Mouse (Mus musculus) bone marrow macrophage, adult 2 months (primary cell): Measurements from ENCODE around the gene Chaf1a. TPM values are rescaled to one million over a fixed set of nuclear protein-coding genes. Genes with fewer than 3 reads are reported as not detected.

ENCODE experiments used
- H3K27ac ChIP-seq: 2 replicates; pipeline ENCODE4 v1.5.1; 2012; ENCODE audit warnings: low read depth, low read length; ENCODE audit not compliant: insufficient read depth
- H3K4me1 ChIP-seq: 2 replicates; pipeline ENCODE4 v1.6.1; 2012; ENCODE audit warnings: low read length; ENCODE audit not compliant: control insufficient read depth, insufficient read depth
- H3K4me3 ChIP-seq: 2 replicates; pipeline ENCODE4 v1.5.1; 2012; ENCODE audit warnings: mild to moderate bottlenecking, low read length, moderate library complexity; ENCODE audit not compliant: insufficient read depth
- CTCF ChIP-seq: IDR thresholded peaks from 2 replicates; pipeline ENCODE4 v1.5.1; 2012; ENCODE audit warnings: low read depth, mild to moderate bottlenecking, low read length, moderate library complexity
- POLR2A ChIP-seq: IDR thresholded peaks from 2 replicates; pipeline ENCODE4 v1.6.1; 2012; ENCODE audit warnings: mild to moderate bottlenecking, low read depth, low read length, borderline replicate concordance
- polyA plus RNA-seq: library from polyadenylated mRNA; stranded (reverse); fragments of >200 nt; gene quantifications from 2 replicates; pipeline ENCODE4 v1.2.4, GENCODE M21; 2012; ENCODE audit not compliant: missing spikeins, insufficient read depth, insufficient read length

The Chaf1a gene
- polyA plus RNA-seq, 1 experiment, result 14.1 TPM

DNA sequence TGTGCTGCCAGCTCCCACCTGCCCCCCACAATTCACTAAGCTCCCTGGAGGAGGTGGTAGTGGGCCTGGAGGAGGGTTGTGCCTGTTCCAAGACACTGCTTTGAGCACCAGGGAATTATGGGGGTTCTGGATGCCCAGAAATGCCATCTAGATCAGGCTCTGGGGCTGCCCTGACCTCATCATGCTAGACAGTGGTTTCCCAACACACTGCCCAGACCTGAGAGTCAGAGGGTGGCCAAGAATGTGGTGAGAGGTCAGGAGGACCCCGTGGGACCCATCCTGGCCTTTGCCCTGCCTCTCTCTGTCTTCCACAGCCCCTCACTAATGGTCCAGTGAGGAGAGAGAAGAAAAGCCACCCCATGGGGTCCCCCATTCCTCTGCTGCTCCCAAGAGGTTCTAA is 70.8 kb downstream of the Chaf1a start:
- Histone ChIP-seq H3K27ac (no peak overlapping the region), H3K4me3 (no peak overlapping the region), H3K4me1 (no peaks in the 10 kb centered on the region)
- TF ChIP-seq POLR2A, result no peak

DNA sequence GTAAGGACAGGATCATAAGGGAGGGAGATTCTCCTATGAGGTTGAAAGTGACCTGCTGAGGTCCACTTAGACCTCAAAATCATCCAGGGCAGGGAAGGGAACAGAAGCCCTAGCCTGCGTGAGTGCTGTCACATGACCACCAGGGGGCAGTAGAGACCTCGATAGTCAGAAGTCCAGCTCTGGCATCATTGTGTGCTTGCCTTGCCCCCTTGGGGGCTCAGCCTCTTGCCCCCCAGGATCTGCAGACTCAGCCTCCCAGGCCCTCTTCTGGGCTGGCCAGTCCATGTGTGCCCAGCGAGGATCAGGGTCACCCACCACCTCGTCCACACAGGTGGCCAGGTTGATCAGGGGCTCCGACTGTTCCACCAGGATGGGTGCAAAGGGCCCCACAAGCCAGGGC is 71.6 kb downstream of the Chaf1a start:
- no peak overlapping the region for H3K27ac ChIP-seq
- H3K4me3 ChIP-seq, result no peak overlapping the region
- no peaks in the 10 kb centered on the region for H3K4me1 ChIP-seq
- TF ChIP-seq POLR2A (no peak), CTCF (peak; percentile 91)

DNA sequence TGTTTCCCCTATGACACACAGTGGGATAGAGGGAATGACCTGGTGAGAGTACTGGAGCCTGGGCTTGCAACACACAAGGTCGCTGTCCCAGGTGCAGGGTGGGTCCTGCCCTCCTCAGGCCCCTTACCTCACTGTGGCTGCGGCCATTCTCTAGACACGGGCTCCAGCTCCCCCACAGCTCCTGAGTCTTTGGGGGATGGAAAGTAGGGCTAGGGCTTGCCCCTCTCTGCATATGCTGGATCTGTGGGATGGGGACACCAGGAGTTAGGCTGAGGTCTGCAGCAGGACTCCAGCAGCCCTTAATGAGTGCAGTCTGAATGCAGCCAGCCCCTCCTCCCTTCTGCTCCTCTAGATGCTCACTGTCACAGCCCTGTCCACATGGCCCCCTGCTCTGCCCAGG is 72.5 kb downstream of the Chaf1a start:
- H3K4me1 ChIP-seq, result no peaks in the 10 kb centered on the region
- H3K4me3 ChIP-seq, result no peak overlapping the region
- no peak for TF ChIP-seq CTCF
- no peak for TF ChIP-seq POLR2A
- no peak overlapping the region for H3K27ac ChIP-seq

DNA sequence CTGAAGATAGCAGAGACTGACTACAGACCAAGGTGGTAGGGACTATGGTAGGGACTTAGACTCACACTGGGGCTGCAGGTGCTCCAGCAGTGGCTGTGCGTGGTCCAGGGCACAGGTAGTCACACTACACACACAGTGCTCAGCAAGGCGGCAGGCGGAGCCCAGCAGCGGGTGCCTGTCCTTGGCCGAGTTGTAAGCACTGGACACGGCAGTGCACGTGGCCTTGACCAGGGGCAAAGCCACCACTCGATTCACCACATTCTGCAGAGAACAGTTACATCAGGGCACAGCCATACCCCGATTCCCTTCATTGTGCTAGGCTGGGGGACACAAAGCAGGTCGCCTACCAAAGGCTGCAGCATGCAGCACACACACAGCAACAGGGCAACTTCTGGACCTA is 76.0 kb downstream of the Chaf1a start:
- Histone ChIP-seq H3K4me3 (no peak overlapping the region), H3K27ac (no peak overlapping the region), H3K4me1 (peaks cover 3% of the 10 kb centered on the region)
- TF ChIP-seq CTCF (no peak), POLR2A (no peak)

DNA sequence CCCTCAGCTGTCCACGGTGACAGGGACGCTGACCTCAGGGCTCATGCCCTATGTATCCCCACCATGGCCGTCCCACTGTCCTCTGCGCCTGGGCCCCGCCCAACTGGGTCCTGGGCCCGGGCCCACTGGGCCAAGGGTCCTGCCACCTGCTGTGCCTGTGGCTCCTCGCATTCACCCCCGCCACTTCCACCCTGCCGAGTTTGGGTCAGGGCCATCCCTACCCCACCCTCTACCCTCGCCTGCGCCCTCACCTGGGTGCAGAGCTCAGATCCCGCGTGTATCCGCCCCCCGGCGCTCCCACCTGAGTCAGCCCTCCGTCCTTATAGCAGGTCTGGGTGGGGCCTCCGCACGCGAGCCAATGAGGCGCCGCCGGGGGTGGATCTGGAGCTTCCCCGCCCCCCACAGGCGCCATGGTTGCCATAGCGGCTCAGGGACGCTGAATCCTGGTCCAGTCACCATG is 77.0 kb downstream of the Chaf1a start, which contains the start of gene Plin5:
Gene Plin5 (minus strand): TSS at position 346 of the 460 bp plus-strand sequence.
- TF ChIP-seq CTCF, result no peak
- Histone ChIP-seq H3K4me3 (peak within 1 kb of the TSS; percentile 41), H3K4me1 (peaks cover 4% of the 10 kb centered on the region), H3K27ac (no peak within 1 kb of the TSS)

- peaks cover 4% of the 10 kb centered on the region for H3K4me1 ChIP-seq
- no peak for TF ChIP-seq POLR2A
- 0 out of 2 replicates have a peak, but pooled peaks have one; percentile 21 for TF ChIP-seq CTCF
- H3K4me3 ChIP-seq, result peak overlapping the region; percentile 27
- H3K27ac ChIP-seq, result no peak overlapping the region
These were observed 79.2 kb downstream of the Chaf1a start for GRCm38 (mm10) chr17:56119431-56119830.

GRCm38 (mm10) chr17:56119981-56120880 is 80.0 kb downstream of the Chaf1a start:
- H3K4me1 ChIP-seq, result peaks cover 4% of the 10 kb centered on the region
- no peak for TF ChIP-seq POLR2A
- TF ChIP-seq CTCF, result no peak
- peak overlapping the region; percentile 27 for H3K4me3 ChIP-seq
- H3K27ac ChIP-seq, result no peak overlapping the region

DNA sequence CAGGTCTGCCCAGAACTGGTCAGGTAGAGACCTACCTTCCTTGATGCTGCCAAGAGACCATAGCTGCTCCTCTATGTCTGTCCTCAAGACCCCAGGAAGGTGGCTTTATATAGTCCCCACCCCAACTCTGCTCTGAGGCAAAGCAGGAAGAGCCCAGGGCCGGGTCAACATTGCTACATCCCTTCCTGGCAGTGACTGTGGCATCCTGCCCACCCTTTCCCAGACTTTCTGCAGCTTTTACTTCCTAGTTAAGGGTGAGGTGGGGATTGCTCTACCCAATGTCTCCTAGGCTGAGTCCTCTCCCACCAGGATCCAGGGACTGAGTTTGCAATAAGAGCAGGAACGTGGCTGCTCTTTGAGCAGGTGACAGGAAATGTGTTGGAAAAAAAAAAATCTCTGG is 81.6 kb downstream of the Chaf1a start, which contains the start of gene Lrg1:
Gene Lrg1 (minus strand): TSS at position 176 of the 400 bp plus-strand sequence.
- no peak within 1 kb of the TSS for H3K27ac ChIP-seq
- peaks cover 4% of the 10 kb centered on the region for H3K4me1 ChIP-seq
- TF ChIP-seq POLR2A, result no peak
- H3K4me3 ChIP-seq, result no peak within 1 kb of the TSS

Other genes with a start within 250 kb of the Chaf1a start
- 4.2 TPM in 2 replicates for gene Zfp119a, start 161.5 kb upstream of the Chaf1a start, polyA plus RNA-seq
- 8.7 and 11.8 TPM in 2 replicates for gene Zfp959, start 148.3 kb upstream of the Chaf1a start, polyA plus RNA-seq
- 5.7 and 7.9 TPM in 2 replicates for gene Zfp119b, start 90.9 kb upstream of the Chaf1a start, polyA plus RNA-seq
- gene Ebi3, start 87.8 kb upstream of the Chaf1a start, polyA plus RNA-seq, result 190 and 214 TPM in 2 replicates
- gene Yju2, start 81.3 kb upstream of the Chaf1a start, polyA plus RNA-seq, result 10.9 and 15.3 TPM in 2 replicates
- gene Shd, start 70.0 kb upstream of the Chaf1a start, polyA plus RNA-seq, result not detected in 2 replicates
- not detected in 2 replicates for gene Fsd1, start 53.9 kb upstream of the Chaf1a start, polyA plus RNA-seq
- 0.98 and 1.5 TPM in 2 replicates for gene Stap2, start 34.9 kb upstream of the Chaf1a start, polyA plus RNA-seq
- 41.5 and 52.8 TPM in 2 replicates for gene Mpnd, start 34.7 kb upstream of the Chaf1a start, polyA plus RNA-seq
- 98.2 and 99.0 TPM in 2 replicates for gene Sh3gl1, start 3.8 kb upstream of the Chaf1a start, polyA plus RNA-seq
- gene Ubxn6, start 34.6 kb downstream of the Chaf1a start, polyA plus RNA-seq, result 55.7 and 67.6 TPM in 2 replicates
- 33.0 and 41.1 TPM in 2 replicates for gene Hdgfl2, start 39.2 kb downstream of the Chaf1a start, polyA plus RNA-seq
- 0.16 TPM in 1 of 2 replicates, not detected in the other for gene Plin4, start 69.4 kb downstream of the Chaf1a start, polyA plus RNA-seq
- not detected in 2 replicates for gene Plin5, start 77.2 kb downstream of the Chaf1a start, polyA plus RNA-seq
- gene Lrg1, start 81.6 kb downstream of the Chaf1a start, polyA plus RNA-seq, result not detected in 2 replicates
- gene Sema6b, start 99.9 kb downstream of the Chaf1a start, polyA plus RNA-seq, result 7.8 and 8.1 TPM in 2 replicates
- gene Tnfaip8l1, start 122.0 kb downstream of the Chaf1a start, polyA plus RNA-seq, result 4.7 and 5.4 TPM in 2 replicates
- 35.2 and 37.4 TPM in 2 replicates for gene Mydgf, start 143.5 kb downstream of the Chaf1a start, polyA plus RNA-seq
- 22.2 and 25.0 TPM in 2 replicates for gene Dpp9, start 178.5 kb downstream of the Chaf1a start, polyA plus RNA-seq
- gene Fem1a, start 216.4 kb downstream of the Chaf1a start, polyA plus RNA-seq, result 8.8 and 10.3 TPM in 2 replicates
- 13.5 and 17.6 TPM in 2 replicates for gene Ticam1, start 236.3 kb downstream of the Chaf1a start, polyA plus RNA-seq